Mouse (Mus musculus) adrenal gland, postnatal 25 days (tissue): ENCODE measurements around the gene Trim2. TPM values are rescaled to one million over a fixed set of nuclear protein-coding genes. Genes with fewer than 3 reads are reported as not detected.

Experiments
- DNase-seq: peaks from one replicate; pipeline ENCODE4 v3.0.0; 2021; ENCODE audit warnings: mixed read lengths
- long read RNA-seq: library from polyadenylated mRNA; stranded (forward); transcript quantifications from one replicate; pipeline ENCODE4 v2.0.0, GENCODE M21; 2021
- total RNA-seq: library from RNA; stranded (reverse); gene quantifications from 2 replicates; pipeline ENCODE4 v1.2.3, GENCODE M21; 2021

Gene Trim2
- total RNA-seq, result 71.7 and 83.1 TPM in 2 replicates
- long read RNA-seq, full-length matches to known transcripts, result 27 of 63 reads
- long read RNA-seq, partial matches to known transcripts, result 19 of 63 reads
- long read RNA-seq, other reads (novel, unspliced or antisense), result 17 of 63 reads

DNA sequence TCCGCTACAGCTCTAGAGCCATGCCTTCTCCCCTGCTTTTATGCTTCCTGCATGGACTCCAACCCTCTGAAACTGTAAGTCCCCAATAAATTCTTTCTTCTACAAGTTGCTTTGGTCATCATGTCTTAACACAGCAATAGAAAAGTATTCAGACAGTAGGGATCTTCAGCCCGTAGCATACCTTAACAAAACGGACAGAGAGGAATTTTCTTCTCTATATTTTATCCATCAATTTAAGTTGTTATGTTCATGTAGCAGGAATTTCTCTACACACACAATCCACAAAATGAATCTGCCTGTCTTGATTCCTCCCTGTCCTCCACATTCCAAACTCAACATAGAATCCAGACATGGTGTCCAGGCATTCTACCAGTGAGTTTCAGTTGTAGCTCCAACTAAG lies at the start of gene Trim2:
TSS of gene Trim2 (minus strand) at position 101 of the 400 bp plus-strand sequence.
- DNase-seq, result no peak

DNA sequence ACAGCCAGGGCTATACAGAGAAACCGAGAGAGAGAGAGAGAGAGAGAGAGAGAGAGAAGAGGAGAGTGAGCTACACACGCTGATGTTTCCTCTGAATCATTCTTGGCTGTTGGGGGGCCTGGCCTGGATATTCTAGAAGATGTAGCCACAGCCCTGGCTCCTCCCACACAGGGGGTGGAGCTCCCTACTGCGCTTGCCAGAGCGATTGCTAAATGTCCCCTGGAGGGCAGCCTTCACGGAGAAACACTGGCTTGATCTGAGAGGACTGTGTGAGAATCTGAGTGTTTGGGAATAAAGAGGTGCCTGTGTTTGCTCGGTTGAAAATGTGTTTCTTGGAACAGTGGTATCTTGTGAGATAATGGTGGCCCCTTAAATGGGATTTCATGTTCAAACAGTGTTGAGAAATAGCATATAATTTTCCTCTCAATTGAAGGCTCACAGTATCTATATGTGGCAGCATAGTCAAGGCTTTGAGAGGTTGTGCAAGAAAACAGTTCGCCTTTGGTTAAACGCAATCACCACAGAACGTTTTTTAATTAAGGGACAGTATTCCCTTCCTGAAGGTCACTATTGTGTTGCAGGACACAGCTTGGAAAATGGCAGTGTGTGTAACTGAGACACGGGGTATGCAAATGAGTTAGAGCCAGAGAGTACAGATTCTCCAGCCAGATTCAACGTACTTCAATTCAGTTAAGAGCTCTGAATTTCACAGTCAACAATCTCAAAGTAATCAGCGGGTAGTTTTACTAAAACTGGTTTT lies 49.4 kb upstream of the Trim2 start:
- peak; percentile 82 for DNase-seq

DNA sequence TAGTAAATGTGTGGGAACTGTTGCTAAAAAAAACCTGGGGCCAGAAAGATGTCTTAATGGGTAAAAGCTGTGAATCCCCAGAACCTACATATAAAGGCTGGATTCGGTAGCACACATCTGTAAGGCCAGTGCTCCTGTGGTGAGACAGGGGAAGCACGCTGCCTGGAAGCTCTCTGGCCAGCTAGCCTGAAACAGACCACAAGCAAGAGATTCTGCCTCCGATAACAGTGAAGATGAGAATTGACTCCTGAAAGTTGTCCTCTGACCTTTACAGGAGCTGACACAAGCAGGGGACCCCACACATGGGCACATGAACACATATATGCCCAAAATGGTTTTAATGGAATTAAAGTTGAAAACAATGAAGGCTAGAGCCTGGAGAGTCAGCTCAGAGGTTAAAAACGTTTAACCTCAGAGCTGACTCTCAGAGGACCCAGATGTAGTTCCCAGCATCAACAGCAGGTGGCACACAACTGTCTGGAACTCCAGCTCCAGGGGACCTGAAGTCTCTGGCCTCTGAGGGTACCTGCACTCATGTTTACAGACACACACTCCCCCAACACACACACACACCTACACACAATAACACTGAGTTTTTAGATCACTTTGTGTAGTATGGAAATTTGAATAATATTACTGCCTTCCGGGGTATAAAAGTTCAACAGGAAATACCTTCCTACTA lies 45.8 kb upstream of the Trim2 start:
- peak; percentile 81 for DNase-seq

DNA sequence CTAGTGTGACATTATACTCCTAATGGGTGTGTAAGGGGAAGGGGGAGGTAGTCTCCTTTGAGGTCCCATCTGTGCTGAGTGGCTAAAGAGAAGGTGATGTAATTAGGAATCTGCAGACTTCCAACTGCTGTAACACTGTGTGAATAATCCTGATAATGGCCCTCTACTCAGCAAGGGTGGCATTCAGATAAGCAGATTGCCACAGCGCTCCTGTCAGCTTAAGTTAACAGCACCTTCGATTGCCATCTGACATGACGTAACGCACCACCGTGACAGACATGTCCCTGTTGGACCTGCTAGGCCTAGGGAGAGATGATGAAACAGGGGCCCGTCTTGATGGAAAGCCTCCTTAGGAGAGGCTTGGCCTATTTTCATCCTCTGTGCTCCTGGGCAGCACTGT lies 43.6 kb upstream of the Trim2 start:
- no peak for DNase-seq

DNA sequence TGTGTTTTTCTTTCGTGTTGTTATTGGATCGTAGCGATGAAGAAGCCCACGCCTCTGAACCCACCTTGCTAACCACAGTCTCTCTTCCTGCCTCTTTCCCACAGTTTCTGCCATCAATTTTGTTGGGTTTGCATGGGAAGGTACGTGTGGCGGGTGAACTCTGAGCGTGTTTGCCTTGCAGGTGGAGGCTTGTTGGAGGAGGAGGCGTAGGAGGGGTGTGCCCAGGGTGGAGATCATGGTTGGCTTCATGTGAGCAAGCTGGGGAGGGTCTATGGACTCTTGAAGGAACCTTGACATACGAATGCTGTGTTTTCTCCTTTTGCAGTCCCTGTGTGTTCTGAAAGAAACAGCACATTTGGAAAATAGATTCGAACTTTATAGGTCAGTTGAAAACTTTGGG lies 43.1 kb upstream of the Trim2 start:
- no peak for DNase-seq

DNA sequence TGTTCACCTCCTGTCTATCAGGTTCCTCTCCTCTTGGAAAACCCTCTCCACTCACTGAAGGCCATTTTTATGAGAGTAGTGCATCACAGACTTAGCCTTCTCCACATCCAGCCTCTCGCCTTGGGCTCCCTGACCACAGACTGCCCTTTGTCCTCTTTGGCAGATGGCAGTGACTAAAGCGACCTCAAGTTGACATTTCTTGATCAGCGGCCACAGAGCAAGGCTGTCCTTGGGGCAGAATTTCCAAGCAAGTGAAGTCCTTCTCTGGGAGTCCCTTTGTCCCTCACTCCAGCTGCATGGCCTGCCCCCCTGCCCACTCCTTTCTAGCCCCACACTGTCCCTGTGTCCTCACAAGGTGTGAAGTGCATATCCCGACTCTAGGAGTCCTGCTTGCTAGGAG lies 40.7 kb upstream of the Trim2 start:
- DNase-seq, result peak; percentile 38

DNA sequence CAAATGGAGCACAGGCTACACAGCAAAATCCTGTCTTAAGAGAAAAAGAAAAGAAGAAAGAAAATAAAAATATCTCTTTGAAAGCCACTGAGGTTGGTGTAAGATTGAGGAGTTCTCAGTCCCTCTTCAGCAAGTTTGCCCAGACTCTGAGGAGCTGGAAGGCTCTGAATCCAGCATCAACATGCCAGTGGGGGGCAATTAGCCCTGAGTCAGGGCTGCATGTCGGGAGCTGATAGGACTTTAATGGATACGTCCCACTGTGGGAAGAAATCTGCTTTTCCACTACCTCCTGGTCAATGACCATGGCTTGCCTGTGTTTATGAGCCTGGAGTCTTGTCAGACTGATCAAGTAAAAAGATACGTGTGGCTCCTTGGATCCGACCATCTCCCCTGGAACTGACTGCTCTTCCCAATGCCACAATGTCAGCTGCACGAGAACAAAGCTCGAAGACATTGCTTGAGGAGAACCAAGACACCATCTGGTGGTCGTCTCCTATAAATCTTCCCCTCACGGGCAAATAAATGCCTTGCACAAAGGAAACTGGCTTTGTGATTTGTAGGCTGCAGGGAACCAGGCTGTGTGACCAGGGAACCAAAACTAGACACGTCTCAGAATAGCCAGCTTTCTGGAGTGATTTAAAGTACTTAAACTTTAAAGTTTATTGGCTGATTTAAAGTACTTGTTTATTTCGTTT lies 39.9 kb upstream of the Trim2 start:
- DNase-seq, result no peak

DNA sequence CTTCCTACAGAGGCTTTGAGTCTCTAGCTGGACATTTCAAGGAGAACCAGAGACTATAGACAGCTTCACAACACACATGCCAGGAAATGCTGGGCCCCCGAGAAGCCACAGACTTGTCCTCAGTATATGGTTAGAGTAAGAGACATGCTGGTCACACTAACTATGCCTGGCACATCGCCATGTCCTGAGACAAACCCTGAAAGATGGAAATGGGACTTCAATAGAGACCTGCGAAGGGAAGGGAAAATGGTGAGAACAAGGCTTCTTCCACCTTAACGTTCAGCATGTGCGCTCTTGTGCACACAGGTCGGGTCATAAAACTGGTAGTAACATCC lies 38.9 kb upstream of the Trim2 start:
- DNase-seq, result peak; percentile 37

DNA sequence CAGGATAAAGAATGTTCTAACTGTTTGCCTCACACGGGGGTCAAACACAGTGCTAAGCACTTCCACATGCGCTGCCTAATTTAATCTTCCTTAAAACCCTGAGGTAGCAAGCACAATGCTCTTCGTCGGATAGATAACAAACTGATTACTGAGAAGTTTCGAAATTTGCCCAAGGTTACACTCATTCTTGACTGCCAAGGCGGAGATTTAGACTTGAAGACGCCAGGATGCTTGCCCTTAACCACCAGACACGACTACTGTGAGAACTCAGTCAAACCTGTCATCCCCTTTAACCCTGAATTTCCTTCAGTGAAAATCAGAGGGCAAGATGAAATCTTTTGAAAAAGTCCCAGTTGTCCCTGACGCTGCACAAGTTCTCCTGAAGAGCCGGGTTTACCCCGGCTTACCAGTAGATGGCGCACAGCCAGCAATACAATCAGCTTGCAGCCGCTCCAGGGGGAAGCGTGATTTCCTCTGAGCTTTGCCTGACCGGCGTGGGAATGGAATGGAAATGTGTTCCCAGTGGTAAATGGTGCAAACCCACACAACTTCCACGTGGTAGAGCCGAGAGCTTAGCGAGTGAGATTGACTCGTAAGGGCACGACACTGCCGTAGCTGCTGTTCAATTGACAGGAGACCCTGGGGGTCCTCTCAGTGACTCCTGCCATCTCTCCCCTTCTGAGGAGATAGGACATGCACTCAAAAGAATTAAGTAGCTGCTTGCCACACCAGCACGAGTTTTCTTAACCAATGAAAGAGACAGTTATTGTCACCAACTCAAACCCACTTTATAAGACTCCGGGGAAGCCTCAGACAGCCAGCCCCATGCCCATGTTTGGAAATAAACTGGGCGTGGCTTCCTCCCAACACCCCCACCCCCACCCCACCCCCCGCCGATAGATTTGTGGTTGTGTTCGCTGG lies 38.3 kb upstream of the Trim2 start:
- DNase-seq, result peak; percentile 84

DNA sequence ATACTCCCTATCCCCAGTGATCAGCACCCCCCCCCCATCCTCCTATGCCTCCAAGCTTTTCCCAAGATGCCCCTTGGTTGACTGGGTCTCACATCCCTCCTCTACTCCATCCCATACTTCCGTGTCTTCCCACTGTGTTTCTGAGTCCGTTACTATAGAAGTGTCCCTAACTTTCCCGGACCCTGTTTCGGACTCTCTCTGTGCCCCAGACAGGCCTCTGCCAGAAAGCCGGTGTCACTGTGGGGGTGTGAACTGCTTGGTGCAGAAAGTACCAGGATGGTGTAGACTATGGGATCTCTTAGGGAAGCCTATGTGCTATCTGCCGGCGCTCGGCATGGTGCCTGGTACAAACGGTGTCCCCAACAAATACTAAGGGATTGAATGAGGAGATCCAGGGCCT lies 36.4 kb upstream of the Trim2 start:
- DNase-seq, result no peak

DNA sequence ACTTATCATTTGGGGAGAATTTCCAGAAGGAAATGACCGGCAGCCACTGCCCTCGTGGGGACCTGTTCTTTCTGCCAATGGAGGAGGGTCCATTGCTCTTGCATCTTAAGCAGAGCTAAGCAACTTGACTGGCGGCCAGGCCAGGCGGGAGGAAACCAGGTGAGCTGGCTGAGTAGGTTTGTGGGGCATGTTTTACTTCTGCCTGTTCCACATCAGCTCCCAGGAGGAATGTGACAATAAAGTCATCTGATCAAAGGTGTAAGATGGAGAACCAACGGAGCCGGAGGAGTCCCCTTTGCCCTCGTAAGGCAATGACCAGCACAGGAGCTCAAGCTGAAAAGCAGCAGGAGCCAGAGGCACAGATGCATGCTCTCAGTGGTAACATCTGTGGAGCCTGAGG lies 35.1 kb upstream of the Trim2 start:
- DNase-seq, result no peak

DNA sequence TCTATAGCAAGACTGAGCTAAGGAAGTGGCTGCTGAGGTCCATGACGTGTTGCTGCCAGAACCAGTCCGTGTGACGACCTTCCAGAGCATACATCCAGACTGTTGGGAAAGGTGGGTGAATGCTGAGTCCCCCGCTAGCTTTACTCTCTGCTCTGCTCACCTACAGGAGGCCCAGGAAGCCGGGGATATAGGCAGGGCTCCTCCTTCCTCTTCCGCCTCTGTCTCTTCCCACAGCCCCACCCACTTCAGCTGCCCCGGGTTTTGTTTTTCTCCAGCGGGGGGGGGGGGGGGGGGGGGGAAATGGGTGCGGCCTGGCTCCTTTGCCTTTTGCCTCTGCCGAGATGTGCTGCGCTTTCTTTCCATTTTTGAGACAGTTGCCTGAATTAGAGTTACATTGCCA lies 30.9 kb upstream of the Trim2 start:
- DNase-seq, result no peak

DNA sequence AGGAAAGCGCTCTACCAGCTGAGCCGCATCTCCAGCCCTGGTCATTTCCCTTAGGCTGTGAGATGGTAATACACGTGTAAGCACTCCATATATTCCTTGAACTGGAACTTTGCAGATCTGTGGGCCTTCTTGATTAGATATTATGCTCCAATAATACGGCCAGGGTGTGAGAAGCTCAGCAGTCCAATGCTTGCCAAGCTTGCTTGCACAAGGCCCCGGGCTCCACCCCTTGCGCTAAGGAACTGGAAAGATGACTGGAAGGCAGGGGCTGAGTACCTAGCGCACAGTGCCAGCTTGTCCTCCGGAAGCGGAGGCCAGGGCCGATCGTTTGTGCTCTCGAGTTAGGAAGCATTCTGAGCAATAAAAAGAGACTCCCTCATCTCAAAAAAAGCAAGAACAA lies 29.7 kb upstream of the Trim2 start:
- DNase-seq, result no peak

DNA sequence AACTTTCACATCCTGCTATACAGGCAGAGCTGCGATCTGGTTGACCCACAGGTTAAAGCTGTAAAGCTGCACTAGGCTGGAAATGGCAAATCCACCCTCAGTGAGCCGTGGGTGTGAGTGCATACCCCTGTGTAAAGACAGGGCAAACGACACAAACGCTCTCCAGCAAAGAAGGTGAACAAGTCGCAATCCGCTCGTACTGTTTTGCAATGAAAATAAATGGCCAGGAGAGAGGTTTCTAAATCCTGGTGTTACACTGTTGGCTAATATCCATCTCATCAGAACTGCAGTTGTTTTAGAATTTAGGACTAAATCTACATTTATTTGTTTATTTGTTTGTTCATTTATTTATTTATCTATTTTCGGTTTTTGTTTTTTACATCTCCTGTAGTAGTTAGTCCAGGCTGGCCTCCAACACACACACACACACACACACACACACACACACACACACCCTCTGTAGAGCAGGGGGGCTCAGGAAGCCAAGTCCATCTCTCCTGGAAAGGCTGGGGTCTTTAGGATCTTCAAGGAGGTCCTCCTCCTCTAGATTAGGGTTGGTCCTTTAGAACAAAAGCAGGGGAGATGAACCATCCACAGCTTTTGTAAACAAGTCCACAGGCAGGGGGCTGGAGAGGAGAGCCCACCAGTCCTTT lies 28.9 kb upstream of the Trim2 start:
- no peak for DNase-seq

DNA sequence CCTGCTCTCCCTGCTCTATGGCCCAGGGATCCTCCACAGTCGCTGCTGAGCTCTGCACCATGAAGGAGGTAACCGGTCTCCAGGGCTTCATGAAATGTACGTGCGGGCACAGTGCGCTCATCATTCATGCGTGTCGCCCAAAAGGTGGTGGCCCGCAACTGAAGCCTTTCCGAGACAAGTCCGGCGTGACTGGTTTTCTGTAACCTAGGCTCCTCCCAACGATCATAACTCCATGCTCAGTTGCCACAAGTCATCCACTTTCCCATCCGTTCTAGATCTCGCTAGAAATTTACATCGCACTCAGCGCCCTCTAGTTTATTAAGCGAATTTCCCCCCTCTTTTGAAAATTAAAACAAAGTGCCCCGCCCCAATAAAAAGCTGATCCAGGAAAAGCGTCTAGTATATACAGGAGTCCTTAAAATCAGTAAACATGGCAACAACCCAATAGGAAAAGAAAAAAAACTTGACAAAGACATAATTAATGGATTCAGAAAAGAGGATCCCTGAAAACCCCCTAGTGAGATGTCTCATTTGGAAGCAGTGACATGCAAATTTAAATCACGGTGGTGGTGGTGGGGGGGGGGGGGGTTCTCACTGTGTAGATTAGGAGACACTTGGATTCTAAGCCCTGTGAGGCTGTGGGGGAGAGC lies 28.2 kb upstream of the Trim2 start:
- no peak for DNase-seq

DNA sequence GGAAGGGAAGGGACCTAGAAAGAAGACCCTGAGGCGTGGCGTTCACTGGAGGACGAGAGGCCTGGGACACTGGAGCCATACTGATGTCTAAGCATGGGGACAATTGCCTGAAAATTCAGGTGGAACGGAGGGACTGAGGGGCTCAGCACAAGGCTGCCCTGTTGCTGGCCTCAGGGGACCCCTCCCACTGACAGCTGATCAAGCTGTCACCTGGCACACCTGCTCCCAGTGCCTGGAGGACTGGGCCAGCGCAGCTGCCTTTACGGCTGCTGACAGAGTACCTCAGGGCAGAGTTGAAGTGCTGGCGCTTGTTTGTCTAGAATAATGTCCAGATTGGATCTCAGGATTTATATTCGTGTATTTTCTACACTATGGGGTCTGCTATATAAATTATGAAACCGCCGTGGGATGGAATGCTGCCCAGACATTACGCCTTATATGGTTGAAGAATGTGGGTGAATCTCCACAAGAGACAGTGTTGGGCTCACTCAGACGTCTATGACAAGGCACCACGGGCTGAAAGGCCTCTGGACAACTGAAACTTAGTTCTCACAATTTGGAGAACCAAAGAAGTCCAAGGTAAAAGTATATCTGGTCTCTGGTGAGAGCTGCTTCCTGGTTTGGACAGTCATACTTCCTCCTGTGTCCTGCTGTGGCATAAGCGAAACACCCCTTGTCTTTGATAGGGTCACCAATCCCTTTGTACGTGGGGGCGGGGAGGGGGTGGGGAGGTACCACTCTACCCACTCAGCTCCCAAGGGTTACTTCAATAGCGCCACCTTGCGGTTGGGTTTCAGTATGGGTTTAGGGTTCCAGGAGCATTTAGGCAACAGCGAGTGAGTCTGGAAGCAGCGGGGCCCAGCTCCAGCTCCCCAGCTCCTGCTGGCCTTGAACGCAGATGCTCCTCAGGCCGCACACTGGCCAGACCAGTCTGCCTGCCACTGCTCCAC lies 27.0 kb upstream of the Trim2 start:
- peak; percentile 78 for DNase-seq

DNA sequence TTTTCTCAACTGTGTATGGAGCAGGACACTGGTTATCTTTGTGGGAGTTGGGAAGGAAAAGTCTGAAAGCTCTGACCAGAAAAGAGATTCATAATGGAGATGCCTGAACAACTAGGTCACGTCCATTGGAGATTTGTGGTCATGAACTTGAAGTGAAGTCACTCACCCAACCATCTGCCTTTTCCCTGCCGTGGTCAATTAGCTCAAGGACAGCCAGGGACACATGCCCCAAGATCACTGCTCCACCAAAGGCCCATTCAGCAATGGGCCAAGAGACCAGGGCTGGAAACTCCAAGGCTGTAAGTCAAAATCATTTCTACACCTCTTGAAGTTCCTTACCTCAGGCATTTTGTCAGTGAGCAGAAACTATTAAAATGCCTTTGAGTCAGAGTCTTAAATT lies 23.5 kb upstream of the Trim2 start:
- no peak for DNase-seq

DNA sequence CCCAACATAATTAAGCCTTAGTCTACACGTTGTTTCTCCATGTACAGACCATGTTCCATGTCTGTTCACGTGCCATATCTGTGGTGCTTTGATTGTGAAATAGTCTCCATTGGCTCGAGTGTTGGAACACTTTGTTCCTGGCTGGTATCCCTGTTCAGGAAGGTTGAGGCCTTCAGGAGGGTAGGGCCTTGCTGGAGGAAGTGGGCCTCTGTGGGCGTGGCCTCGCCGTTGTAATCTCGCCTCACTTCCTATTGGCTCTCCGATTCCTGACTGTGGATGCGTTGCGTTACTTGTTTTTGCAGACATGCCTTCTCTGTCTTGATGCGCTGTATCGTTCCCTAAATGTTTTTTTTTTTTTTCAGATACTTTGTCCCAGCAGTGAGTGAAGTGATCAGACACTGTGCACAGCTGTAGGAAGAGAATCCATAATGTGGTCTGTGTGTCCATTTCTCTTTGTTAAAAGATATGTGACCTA lies 18.3 kb upstream of the Trim2 start:
- no peak for DNase-seq

DNA sequence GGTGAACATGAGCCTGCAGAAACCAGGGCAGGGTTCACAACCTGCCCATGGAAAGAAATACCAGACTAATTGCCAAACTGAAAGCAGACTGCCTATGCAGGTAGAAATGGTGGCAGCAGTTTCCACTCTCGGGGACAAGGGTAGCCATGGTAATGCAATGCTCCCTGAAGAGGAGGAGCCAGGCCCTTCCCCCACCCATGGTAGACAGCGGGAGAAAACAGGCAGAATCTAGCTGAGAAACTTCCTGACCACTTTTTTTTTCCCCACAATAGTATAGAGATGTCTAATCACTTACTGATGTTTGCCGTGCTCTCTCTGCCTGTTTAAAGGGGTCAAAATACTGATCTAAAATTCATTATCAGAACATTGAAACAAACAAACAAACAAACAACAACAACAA lies 17.8 kb upstream of the Trim2 start:
- DNase-seq, result no peak

DNA sequence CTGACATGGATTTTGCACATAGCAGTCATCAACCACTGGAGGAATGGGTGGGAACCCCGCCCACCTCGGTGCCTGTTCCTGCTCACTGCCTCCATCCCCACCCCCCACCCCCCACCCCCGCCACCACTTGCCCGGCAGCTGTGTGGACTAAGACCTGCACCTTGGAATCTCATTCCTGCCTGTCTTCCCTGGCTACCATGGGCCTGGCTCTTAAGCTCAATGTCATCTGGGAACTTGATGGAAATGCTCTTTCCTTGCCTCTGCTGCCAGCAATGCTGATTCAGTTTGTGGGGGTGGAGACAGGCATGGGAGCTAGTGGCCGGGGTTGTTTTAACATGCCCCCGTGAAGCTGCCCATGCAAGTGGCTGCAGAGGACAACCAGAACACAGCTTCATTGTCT lies 17.3 kb upstream of the Trim2 start:
- DNase-seq, result peak; percentile 24
